Mouse (Mus musculus) embryonic facial prominence, embryonic 10.5 days (tissue): ENCODE measurements around the gene Gm2022. TPM values are rescaled to one million over a fixed set of nuclear protein-coding genes. Genes with fewer than 3 reads are reported as not detected.
"Not testable (repeated sequence)": the region's sequence is repeated elsewhere in the genome, so short reads cannot be mapped to it uniquely, and the experiment has no call there.

Source experiments
- DNase-seq: peaks from one replicate; pipeline ENCODE4 v3.0.0-alpha.2; 2017; ENCODE audit warnings: low spot score
- H3K27ac ChIP-seq: fragments of 300-500 bp; sonication (generic); replicated peaks from 2 replicates; pipeline ENCODE4 v1.5.1; 2016; ENCODE audit warnings: mild to moderate bottlenecking
- H3K27me3 ChIP-seq: fragments of 300-500 bp; sonication (generic); replicated peaks from 2 replicates; pipeline ENCODE4 v1.6.1; 2016; ENCODE audit warnings: low read depth, mild to moderate bottlenecking; ENCODE audit not compliant: poor library complexity, severe bottlenecking
- H3K36me3 ChIP-seq: fragments of 300-500 bp; sonication (generic); replicated peaks from 2 replicates; pipeline ENCODE4 v1.6.1; 2016; ENCODE audit warnings: mild to moderate bottlenecking, moderate library complexity
- H3K4me1 ChIP-seq: fragments of 300-500 bp; sonication (generic); 2 replicates; pipeline ENCODE4 v1.6.1; 2016
- H3K4me3 ChIP-seq: fragments of 300-500 bp; sonication (generic); 2 replicates; pipeline ENCODE4 v1.5.1; 2016; ENCODE audit warnings: mild to moderate bottlenecking, moderate library complexity
- H3K9me3 ChIP-seq: fragments of 300-500 bp; sonication (generic); 2 replicates; pipeline ENCODE4 v1.6.1; 2016; ENCODE audit warnings: mild to moderate bottlenecking
- WGBS: fragments of 180-500 bp; shearing (Covaris S2); methylation state at CpG from one replicate; pipeline ENCODE4 v1.1.7; 2016; 5-methylcytosine and 5-hydroxymethylcytosine counted together
- polyA plus RNA-seq: library from polyadenylated mRNA; unstranded; fragments of >200 nt; fragmentation: Nextera tagmentation; extraction: Ambion mirVana; gene quantifications from 2 replicates; pipeline ENCODE4 v1.2.1, GENCODE M21; 2016

Gene Gm2022
- not detected in 2 replicates for polyA plus RNA-seq

DNA sequence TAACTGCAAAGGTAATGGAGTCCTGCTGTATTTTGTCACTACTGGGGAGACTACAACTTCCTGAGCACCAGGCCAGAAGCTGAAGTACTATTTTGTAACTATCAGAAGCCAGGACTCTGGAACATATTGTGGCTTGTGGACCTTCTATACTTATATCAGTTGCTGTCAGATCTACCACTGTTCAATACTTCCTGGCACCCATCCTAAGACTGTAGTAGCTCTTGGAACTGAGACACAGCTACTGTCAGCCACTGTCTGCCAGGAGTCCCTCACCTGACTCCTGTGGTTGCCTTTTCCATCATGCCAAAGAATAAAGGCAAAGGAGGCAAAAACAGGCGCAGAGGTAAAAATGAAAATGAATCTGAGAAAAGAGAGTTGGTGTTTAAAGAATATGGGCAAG is at the start of gene Gm2022:
Gene Gm2022 (plus strand): TSS at position 301 of the 400 bp plus-strand sequence.
- WGBS, result 88% methylated on average over 1 of the region's 1 CpGs
- not testable (repeated sequence) for DNase-seq, H3K9me3 ChIP-seq, H3K27ac ChIP-seq, H3K4me3 ChIP-seq, H3K27me3 ChIP-seq, H3K4me1 ChIP-seq, H3K36me3 ChIP-seq

DNA sequence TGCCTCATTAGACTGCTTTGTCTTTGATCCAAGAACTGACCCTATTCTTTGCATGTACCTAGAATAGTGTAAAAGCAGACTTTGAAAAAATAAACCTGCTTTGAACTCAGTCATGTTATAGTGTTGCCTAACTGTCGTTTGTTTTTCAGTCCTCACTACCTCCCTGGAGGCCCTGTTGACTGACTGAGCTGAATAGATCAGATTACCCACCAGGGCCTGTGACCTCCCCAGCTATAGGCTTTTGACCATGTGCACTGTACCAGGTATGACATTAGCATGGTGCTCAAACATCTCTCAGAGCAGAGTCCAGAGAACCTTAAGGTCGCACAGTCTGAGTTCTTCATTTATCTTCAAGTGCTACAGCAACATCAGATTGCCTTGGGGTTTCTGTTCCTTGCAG is 44.5 kb upstream of the Gm2022 start:
- not testable (repeated sequence) for DNase-seq, H3K36me3 ChIP-seq, H3K9me3 ChIP-seq, H3K4me1 ChIP-seq, H3K4me3 ChIP-seq, H3K27me3 ChIP-seq, H3K27ac ChIP-seq
- no CpG with 5 or more reads among the region's 2 CpGs for WGBS

DNA sequence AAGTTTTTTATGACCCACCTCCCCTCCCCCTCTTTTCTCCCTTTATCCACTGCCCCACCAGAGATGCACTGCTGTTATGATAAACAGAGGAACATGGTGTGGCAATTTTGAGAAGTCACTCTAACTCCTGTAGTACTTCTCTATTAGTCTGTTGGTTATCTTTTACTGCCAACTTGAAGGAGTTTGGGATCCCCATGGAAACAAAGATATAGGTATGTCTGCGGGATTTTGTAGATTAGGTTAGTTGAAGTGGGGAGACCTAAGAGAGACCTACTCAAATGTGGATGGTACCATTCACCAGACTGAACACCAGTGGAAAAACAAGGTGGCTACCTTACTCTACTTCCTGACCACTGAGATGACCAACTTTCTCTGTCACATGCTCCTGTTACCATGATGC is 39.1 kb upstream of the Gm2022 start:
- H3K27me3 ChIP-seq, H3K9me3 ChIP-seq, H3K4me1 ChIP-seq, H3K27ac ChIP-seq, DNase-seq, H3K36me3 ChIP-seq, H3K4me3 ChIP-seq: not testable (repeated sequence)
- WGBS, result 91% methylated on average over 1 of the region's 1 CpGs

DNA sequence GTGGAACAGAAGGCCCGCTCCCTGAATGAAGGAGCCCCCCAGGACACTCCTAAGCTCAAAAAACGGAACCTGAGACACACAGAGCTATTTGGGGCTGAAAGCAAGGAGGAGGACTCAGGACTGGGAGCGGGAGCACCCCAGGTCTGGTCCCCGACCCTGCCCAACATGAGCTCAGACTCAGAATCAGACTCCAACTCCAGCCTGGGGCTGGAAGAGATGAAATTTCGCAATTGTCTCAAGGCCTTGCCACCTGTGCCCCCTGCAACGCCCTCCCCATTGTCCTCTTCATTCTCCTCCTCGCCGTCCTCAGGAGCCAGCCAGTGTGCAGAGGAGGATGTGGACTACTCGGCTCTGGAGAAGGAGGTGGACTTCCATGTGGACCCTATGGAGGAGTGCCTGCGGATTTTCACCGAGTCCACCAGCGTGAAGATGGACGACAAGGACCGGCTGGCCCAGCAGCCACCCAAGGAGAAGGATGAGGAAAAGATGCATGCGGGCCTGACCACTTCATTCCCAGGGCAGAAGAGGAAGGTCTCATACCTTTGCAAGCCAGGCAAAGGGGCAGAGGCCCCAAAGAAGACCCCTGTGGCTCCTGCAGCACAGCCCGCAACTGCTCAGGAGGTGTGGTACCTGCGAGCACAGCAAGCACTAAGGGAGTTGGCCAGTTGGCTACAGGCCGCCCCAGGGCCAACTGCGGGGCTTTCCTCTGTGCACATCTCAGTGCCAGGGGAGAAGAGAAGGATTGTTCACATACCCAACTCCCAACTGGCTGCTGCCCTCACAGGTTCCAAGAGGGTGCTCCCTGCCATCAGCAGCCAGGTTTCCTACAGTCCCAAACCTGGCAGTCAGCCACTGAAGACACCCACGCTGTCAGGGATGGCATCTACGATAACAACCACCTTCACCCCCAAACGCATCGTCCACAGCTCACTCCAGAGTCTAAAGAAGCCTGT is 33.2 kb upstream of the Gm2022 start:
- H3K27me3 ChIP-seq, H3K4me3 ChIP-seq, H3K36me3 ChIP-seq, H3K9me3 ChIP-seq, H3K27ac ChIP-seq, H3K4me1 ChIP-seq: not testable (repeated sequence)
- DNase-seq, result peak; percentile 7
- 87% methylated on average over 23 of the region's 23 CpGs for WGBS

DNA sequence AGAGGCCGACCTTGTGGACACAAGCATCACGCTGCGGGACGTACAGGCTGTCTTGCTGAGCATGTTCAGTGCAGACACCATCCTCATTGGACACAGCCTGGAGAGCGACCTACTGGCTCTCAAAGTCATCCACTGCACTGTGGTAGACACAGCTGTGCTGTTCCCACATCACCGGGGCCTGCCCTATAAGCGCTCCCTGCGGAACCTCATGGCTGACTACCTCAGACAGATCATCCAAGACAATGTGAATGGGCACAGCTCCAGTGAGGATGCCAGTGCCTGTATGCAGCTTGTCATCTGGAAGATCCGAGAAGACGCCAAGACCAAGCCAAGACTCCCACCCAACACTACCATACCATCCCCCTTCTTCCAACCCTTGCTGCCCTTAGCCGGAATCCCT is 31.5 kb upstream of the Gm2022 start:
- not testable (repeated sequence) for H3K27ac ChIP-seq

DNA sequence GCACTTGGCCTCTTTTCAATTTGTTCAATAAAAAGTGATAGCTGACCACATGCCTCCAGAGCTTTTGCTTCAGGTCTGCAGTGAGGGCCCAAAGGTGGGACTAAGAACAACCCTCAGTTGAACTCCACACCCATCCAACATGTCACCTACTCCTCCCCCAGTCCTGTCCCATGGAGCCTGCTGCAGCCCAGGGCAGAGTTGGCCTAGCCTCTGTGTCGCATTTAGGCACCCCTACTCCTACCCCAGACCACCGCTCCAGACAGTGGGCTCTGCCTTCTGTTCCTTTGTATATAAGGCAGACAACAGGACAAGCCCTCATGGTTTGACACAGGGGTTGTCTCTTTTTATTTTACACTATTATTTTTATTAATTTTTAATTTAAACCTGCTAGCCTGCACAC is 31.1 kb upstream of the Gm2022 start:
- 85% methylated on average over 2 of the region's 2 CpGs for WGBS
- H3K4me1 ChIP-seq, result not testable (repeated sequence)

More for the DNA sequence above, 31.5 kb upstream of the Gm2022 start:
- H3K36me3 ChIP-seq, DNase-seq, H3K4me1 ChIP-seq, H3K9me3 ChIP-seq, H3K4me3 ChIP-seq, H3K27me3 ChIP-seq: not testable (repeated sequence)
- WGBS, result 93% methylated on average over 10 of the region's 11 CpGs

DNA sequence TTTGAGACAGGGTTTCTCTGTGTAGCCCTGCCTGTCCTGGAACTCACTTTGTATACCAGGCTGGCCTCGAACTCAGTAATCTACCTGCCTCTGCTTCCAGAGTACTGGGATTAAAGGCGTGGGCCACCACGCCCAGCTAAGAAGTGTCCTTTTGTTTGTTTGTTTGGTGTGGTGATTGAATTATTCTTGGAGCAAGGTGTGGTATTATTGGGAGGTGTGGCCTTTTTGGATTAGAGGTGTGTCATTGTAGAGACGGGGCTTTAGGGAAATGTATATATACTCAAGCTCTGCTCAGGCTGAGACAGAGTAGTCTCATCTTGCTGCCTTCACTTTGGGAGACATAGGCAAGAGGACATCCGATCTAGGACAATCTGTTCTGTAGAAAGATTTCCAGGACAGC is 21.4 kb upstream of the Gm2022 start, which contains the start of gene Gm2016:
Gene Gm2016 (plus strand): TSS at position 301 of the 400 bp plus-strand sequence.
- H3K9me3 ChIP-seq, H3K4me1 ChIP-seq, H3K27me3 ChIP-seq, H3K36me3 ChIP-seq, H3K27ac ChIP-seq, DNase-seq, H3K4me3 ChIP-seq: not testable (repeated sequence)
- WGBS, result 86% methylated on average over 5 of the region's 5 CpGs

More for the DNA sequence above, 31.1 kb upstream of the Gm2022 start:
- not testable (repeated sequence) for H3K36me3 ChIP-seq, H3K27me3 ChIP-seq, H3K9me3 ChIP-seq, H3K4me3 ChIP-seq, DNase-seq, H3K27ac ChIP-seq

DNA sequence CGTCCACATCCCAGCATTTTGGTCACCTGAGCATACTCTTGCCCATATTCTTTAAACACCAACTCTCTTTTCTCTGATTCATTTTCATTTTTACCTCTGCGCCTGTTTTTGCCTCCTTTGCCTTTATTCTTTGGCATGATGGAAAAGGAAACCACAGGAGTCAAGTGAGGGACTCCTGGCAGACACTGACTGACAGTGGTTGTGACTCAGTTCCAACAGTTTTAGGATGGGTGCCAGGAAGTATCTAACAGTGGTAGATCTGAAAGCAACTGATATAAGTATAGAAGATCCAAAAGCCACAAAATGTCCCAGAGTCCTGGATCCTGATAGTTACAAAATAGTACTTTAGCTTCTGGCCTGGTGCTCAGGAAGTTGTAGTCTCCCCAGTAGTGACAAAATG is 24.6 kb downstream of the Gm2022 start, which contains the start of gene Gm2035:
Gene Gm2035 (minus strand): TSS at position 137 of the 400 bp plus-strand sequence.
- not testable (repeated sequence) for DNase-seq, H3K36me3 ChIP-seq, H3K27ac ChIP-seq, H3K27me3 ChIP-seq, H3K4me1 ChIP-seq, H3K4me3 ChIP-seq, H3K9me3 ChIP-seq
- WGBS, result 81% methylated on average over 2 of the region's 2 CpGs

Other genes with a start within 250 kb of the Gm2022 start
- gene Gm21319, start 119.6 kb upstream of the Gm2022 start, polyA plus RNA-seq, result not detected in 2 replicates
- gene Gm21936, start 99.9 kb upstream of the Gm2022 start, polyA plus RNA-seq, result not detected in 2 replicates
- not detected in 2 replicates for gene BB287469, start 78.8 kb upstream of the Gm2022 start, polyA plus RNA-seq
- not detected in 2 replicates for gene Gm2001, start 53.0 kb upstream of the Gm2022 start, polyA plus RNA-seq
- not detected in 2 replicates for gene Gm2016, start 21.3 kb upstream of the Gm2022 start, polyA plus RNA-seq
- gene Gm2035, start 24.5 kb downstream of the Gm2022 start, polyA plus RNA-seq, result not detected in 2 replicates
- not detected in 2 replicates for gene Gm2042, start 58.7 kb downstream of the Gm2022 start, polyA plus RNA-seq
- gene Gm2075, start 116.5 kb downstream of the Gm2022 start, polyA plus RNA-seq, result not detected in 2 replicates
- not detected in 2 replicates for gene Gm6803, start 123.4 kb downstream of the Gm2022 start, polyA plus RNA-seq
- not detected in 2 replicates for gene Gm2056, start 131.6 kb downstream of the Gm2022 start, polyA plus RNA-seq
- not detected in 2 replicates for gene Gm16368, start 188.3 kb downstream of the Gm2022 start, polyA plus RNA-seq